Mouse (Mus musculus) liver, postnatal 0 days (tissue): ENCODE data around the gene Derl3.

ENCODE experiments used
- CTCF ChIP-seq: sonication (generic); IDR thresholded peaks from 2 replicates; pipeline ENCODE4 v1.5.1; 2016; ENCODE audit warnings: antibody characterized with exemption, low read depth
- EP300 ChIP-seq: IDR thresholded peaks from 2 replicates; pipeline ENCODE4 v1.6.1; 2016; ENCODE audit warnings: antibody characterized with exemption, low read depth, mild to moderate bottlenecking

GRCm38 (mm10) chr10:75931311-75931710 lies 38.1 kb downstream of the Derl3 start:
- TF ChIP-seq EP300 (no peak), CTCF (no peak)
